31 mouse cellular contexts compared by ENCODE assay signal in genomic region chr7:96219386-96219785, GRCm38 (mm10).
"Had no signal": no experiment of that assay in that cellular context is flagged by ENCODE, and none has a peak within 500 bp of the region (broad histone marks: within the 10 kb centered on the region; RNA-seq: fewer than 3 reads in every experiment).

No protein-coding gene starts in this region.

- H3K9me3 ChIP-seq: limb, embryonic 10.5 days; limb, embryonic 12.5 days; limb, embryonic 13.5 days; limb, embryonic 15.5 days; liver, embryonic 12.5 days; liver, embryonic 13.5 days; liver, embryonic 15.5 days; lung, embryonic 15.5 days; megakaryocyte, embryonic 14.5 days; midbrain, embryonic 10.5 days; midbrain, embryonic 12.5 days; midbrain, embryonic 13.5 days; midbrain, embryonic 15.5 days had no signal

- H3K9ac ChIP-seq: limb, embryonic 12.5 days; limb, embryonic 13.5 days; limb, embryonic 15.5 days; liver, embryonic 12.5 days; liver, embryonic 13.5 days; liver, embryonic 14.5 days; liver, embryonic 15.5 days; liver, postnatal 0 days; lung, embryonic 14.5 days; lung, embryonic 15.5 days; midbrain, embryonic 12.5 days; midbrain, embryonic 13.5 days; midbrain, embryonic 15.5 days had no signal

- H3K27ac ChIP-seq: limb, embryonic 10.5 days; limb, embryonic 12.5 days; limb, embryonic 13.5 days; limb, embryonic 15.5 days; liver, embryonic 12.5 days; liver, embryonic 13.5 days; liver, embryonic 14.5 days; liver, embryonic 15.5 days; lung, embryonic 15.5 days; macrophage; midbrain, embryonic 10.5 days; midbrain, embryonic 12.5 days; midbrain, embryonic 13.5 days; midbrain, embryonic 15.5 days had no signal

- H3K36me3 ChIP-seq: limb, embryonic 10.5 days; limb, embryonic 12.5 days; limb, embryonic 13.5 days; limb, embryonic 15.5 days; liver, embryonic 12.5 days; liver, embryonic 13.5 days; liver, embryonic 15.5 days; lung, embryonic 15.5 days; midbrain, embryonic 10.5 days; midbrain, embryonic 12.5 days; midbrain, embryonic 13.5 days; midbrain, embryonic 15.5 days had no signal

- H3K4me2 ChIP-seq: limb, embryonic 12.5 days; limb, embryonic 13.5 days; limb, embryonic 15.5 days; liver, embryonic 11.5 days; liver, embryonic 12.5 days; liver, embryonic 13.5 days; liver, embryonic 15.5 days; lung, embryonic 14.5 days; lung, embryonic 15.5 days; midbrain, embryonic 11.5 days; midbrain, embryonic 12.5 days; midbrain, embryonic 13.5 days; midbrain, embryonic 15.5 days had no signal

- H3K4me1 ChIP-seq: liver, embryonic 12.5 days; liver, embryonic 13.5 days; liver, embryonic 15.5 days; lung, embryonic 15.5 days; megakaryocyte, embryonic 14.5 days had no signal

- ATAC-seq: liver, embryonic 12.5 days; liver, postnatal 0 days; lung, postnatal 0 days; midbrain, embryonic 13.5 days; midbrain, embryonic 15.5 days; midbrain, embryonic 16.5 days had no signal

- H3K27me3 ChIP-seq: limb, embryonic 12.5 days; limb, embryonic 13.5 days; limb, embryonic 15.5 days; lung, embryonic 15.5 days; midbrain, embryonic 13.5 days; midbrain, embryonic 15.5 days had no signal

- DNase-seq: left cerebral cortex, postnatal 4 days; liver; liver, embryonic 13.5 days; liver, postnatal 0 days; lung, adult 18-20 months; lung, adult 2 months; lung, embryonic 14.5 days; lung, postnatal 10 days; lung, postnatal 14 days; lung, postnatal 36 days; lung, postnatal 4 days; midbrain, embryonic 14.5 days had no signal

- H3K4me3 ChIP-seq: limb, embryonic 10.5 days; limb, embryonic 12.5 days; limb, embryonic 13.5 days; limb, embryonic 15.5 days; liver, embryonic 12.5 days; liver, embryonic 13.5 days; liver, embryonic 15.5 days; lung, embryonic 15.5 days; megakaryocyte, embryonic 14.5 days; midbrain, embryonic 10.5 days; midbrain, embryonic 12.5 days; midbrain, embryonic 13.5 days; midbrain, embryonic 15.5 days; myocyte had no signal
